Mouse (Mus musculus): Measurements from ENCODE around the gene Cherp. TPM values are rescaled to one million over a fixed set of nuclear protein-coding genes. Genes with fewer than 3 reads are reported as not detected.

Gene Cherp
- polyA plus RNA-seq, 1 experiment from 2014 or later = 41.2 TPM

Small RNA genes within 50 kb of the gene (microRNA-seq; reads per million reads assigned to microRNA genes)
- 1.2 reads per million for gene Mir7068

Other genes starting within 250 kb of the Cherp start
- gene Ap1m1, start 235.2 kb downstream of the Cherp start, polyA plus RNA-seq (2015; fragmentation: Nextera tagmentation; extraction: Ambion mirVana) = 235 and 249 TPM in 2 replicates
- gene Gm10282, start 170.0 kb downstream of the Cherp start, polyA plus RNA-seq (2015; fragmentation: Nextera tagmentation; extraction: Ambion mirVana) = 10.9 and 13.0 TPM in 2 replicates
- gene Klf2, start 156.2 kb downstream of the Cherp start, polyA plus RNA-seq (2015; fragmentation: Nextera tagmentation; extraction: Ambion mirVana) = 6.7 and 7.9 TPM in 2 replicates
- 51.5 and 54.3 TPM in 2 replicates for gene Eps15l1, start 53.8 kb downstream of the Cherp start, polyA plus RNA-seq (2015; fragmentation: Nextera tagmentation; extraction: Ambion mirVana)
- 0.99 and 1.3 TPM in 2 replicates for gene Calr3, start 31.4 kb downstream of the Cherp start, polyA plus RNA-seq (2015; fragmentation: Nextera tagmentation; extraction: Ambion mirVana)
- gene 1700030K09Rik, start 31.3 kb downstream of the Cherp start, polyA plus RNA-seq (2015; fragmentation: Nextera tagmentation; extraction: Ambion mirVana) = 16.3 and 17.0 TPM in 2 replicates
- gene Slc35e1, start 17.4 kb upstream of the Cherp start, polyA plus RNA-seq (2015; fragmentation: Nextera tagmentation; extraction: Ambion mirVana) = 14.8 and 15.1 TPM in 2 replicates
- 14.5 and 15.7 TPM in 2 replicates for gene Med26, start 73.0 kb upstream of the Cherp start, polyA plus RNA-seq (2015; fragmentation: Nextera tagmentation; extraction: Ambion mirVana)
- gene Smim7, start 95.9 kb upstream of the Cherp start, polyA plus RNA-seq (2015; fragmentation: Nextera tagmentation; extraction: Ambion mirVana) = 121 and 124 TPM in 2 replicates
- gene Tmem38a, start 96.8 kb upstream of the Cherp start, polyA plus RNA-seq (2015; fragmentation: Nextera tagmentation; extraction: Ambion mirVana) = 36.2 and 38.1 TPM in 2 replicates
- 2.9 and 3.2 TPM in 2 replicates for gene Nwd1, start 171.5 kb upstream of the Cherp start, polyA plus RNA-seq (2015; fragmentation: Nextera tagmentation; extraction: Ambion mirVana)
- gene Sin3b, start 248.1 kb upstream of the Cherp start, polyA plus RNA-seq (2015; fragmentation: Nextera tagmentation; extraction: Ambion mirVana) = 152 and 163 TPM in 2 replicates